Mouse (Mus musculus) midbrain, embryonic 16.5 days (tissue): ENCODE measurements around the gene Id2. TPM values are rescaled to one million over a fixed set of nuclear protein-coding genes. Genes with fewer than 3 reads are reported as not detected.

Source experiments
- ATAC-seq: fragments of 200-750 bp; cut with Nextera tagmentation; 2 replicates; pipeline ENCODE4 v1.8.0; 2017; ENCODE audit warnings: moderate TSS enrichment
- H3K27ac ChIP-seq: fragments of 300-500 bp; sonication (generic); 2 replicates; pipeline ENCODE4 v1.5.1; 2014; ENCODE audit warnings: mild to moderate bottlenecking, low read length, mixed read lengths
- H3K27me3 ChIP-seq: fragments of 300-500 bp; sonication (generic); 2 replicates; pipeline ENCODE4 v1.6.1; 2014; ENCODE audit warnings: low read depth, low read length, mixed read lengths; ENCODE audit not compliant: control insufficient read depth, insufficient read depth
- H3K36me3 ChIP-seq: fragments of 300-500 bp; sonication (generic); 2 replicates; pipeline ENCODE4 v1.6.1; 2014; ENCODE audit warnings: mild to moderate bottlenecking, low read length, moderate library complexity, mixed read lengths; ENCODE audit not compliant: control insufficient read depth, insufficient read depth
- H3K4me1 ChIP-seq: fragments of 300-500 bp; sonication (generic); 2 replicates; pipeline ENCODE4 v1.6.1; 2014; ENCODE audit warnings: mild to moderate bottlenecking, low read length, mixed read lengths; ENCODE audit not compliant: control insufficient read depth, insufficient read depth
- H3K4me2 ChIP-seq: fragments of 300-500 bp; sonication (generic); 2 replicates; pipeline ENCODE4 v1.6.1; 2014; ENCODE audit warnings: mild to moderate bottlenecking, low read length, mixed read lengths
- H3K4me3 ChIP-seq: fragments of 300-500 bp; sonication (generic); 2 replicates; pipeline ENCODE4 v1.5.1; 2014; ENCODE audit warnings: low read depth, mild to moderate bottlenecking, low read length, moderate library complexity, mixed read lengths
- H3K9ac ChIP-seq: fragments of 300-500 bp; sonication (generic); 2 replicates; pipeline ENCODE4 v1.6.1; 2014; ENCODE audit warnings: low read depth, low read length, mixed read lengths
- H3K9me3 ChIP-seq: fragments of 300-500 bp; sonication (generic); replicated peaks from 2 replicates; pipeline ENCODE4 v1.6.1; 2014; ENCODE audit warnings: mild to moderate bottlenecking, low read length, mixed read lengths; ENCODE audit not compliant: control insufficient read depth, poor library complexity, severe bottlenecking
- whole genome bisulfite sequencing: fragments of 180-500 bp; shearing (Covaris S2); extraction: QIAGEN DNeasy Blood & Tissue Kit; methylation state at CpG from one replicate; pipeline ENCODE4 v1.1.7; 2014; 5-methylcytosine and 5-hydroxymethylcytosine counted together
- polyA plus RNA-seq: library from polyadenylated mRNA; unstranded; fragments of >200 nt; fragmentation: Nextera tagmentation; extraction: Ambion mirVana; gene quantifications from 2 replicates; pipeline ENCODE4 v1.2.1, GENCODE M21; 2015

Gene Id2
- polyA plus RNA-seq, 1 experiment from 2014 or later: 176 TPM

DNA sequence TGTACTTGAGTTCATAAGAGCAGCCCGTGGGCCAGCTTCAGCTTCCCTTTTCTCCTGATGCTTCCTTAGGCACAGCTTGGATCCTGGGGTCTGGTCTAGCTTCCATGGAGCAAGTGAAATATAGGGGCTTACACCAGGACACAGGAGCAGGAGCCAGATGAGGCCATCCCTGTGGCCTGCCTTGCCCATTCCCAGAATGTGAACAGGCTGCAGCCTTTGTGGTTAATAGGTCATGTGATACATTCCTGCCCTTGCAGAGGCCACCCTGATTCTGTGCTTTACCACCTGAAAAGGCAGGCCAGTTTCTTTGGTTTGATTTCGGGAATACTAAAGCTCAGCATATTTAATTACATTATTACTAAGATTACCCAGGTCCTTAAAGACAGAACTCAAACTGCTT is 52.9 kb downstream of the Id2 start:
- ATAC-seq: no peak
- no peaks in the 10 kb centered on the region for H3K4me1 ChIP-seq
- H3K9ac ChIP-seq: no peak overlapping the region
- H3K4me2 ChIP-seq: no peak overlapping the region
- H3K4me3 ChIP-seq: no peak overlapping the region
- H3K9me3 ChIP-seq: no peaks in the 10 kb centered on the region
- no peaks in the 10 kb centered on the region for H3K27me3 ChIP-seq
- no peak overlapping the region for H3K27ac ChIP-seq
- WGBS: 88% methylated on average over 2 of the region's 2 CpGs
- H3K36me3 ChIP-seq: peaks cover 13% of the 10 kb centered on the region

Other genes starting within 250 kb of the Id2 start
- gene Kidins220, start 122.2 kb downstream of the Id2 start, polyA plus RNA-seq: 172 and 177 TPM in 2 replicates